Mouse (Mus musculus): ENCODE measurements around the gene Stap1. TPM values are rescaled to one million over a fixed set of nuclear protein-coding genes. Genes with fewer than 3 reads are reported as not detected.

The Stap1 gene
- polyA plus RNA-seq (2014; fragmentation: Nextera tagmentation; extraction: Ambion mirVana), result 0.10 and 0.15 TPM in 2 replicates

DNA sequence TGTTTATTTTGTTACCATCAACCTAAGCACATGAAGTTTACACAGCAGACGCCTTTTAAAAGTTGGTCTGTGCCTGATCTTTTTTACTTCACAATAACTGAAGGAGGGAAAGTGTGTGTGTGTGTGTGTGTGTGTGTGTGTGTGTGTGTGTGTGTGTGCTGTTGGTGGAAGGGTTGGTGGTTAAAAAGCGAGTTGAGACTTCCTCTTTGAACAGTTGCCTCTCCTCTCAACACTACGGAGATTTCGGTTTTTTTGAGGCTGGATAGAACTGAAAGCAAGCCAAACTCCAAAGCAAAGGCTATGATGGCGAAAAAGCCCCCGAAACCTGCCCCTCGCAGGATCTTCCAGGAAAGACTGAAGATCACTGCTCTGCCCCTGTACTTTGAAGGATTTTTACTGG lies at the start of gene Stap1:
Gene Stap1, plus strand, starts transcription at position 209 of the 400 bp plus-strand sequence.
- Histone ChIP-seq H3K36me3 (ENCODE audit: control insufficient read depth, insufficient read depth, low read length) (no peaks in the 10 kb centered on the region), H3K9me3 (ENCODE audit: control insufficient read depth, low read length) (no peaks in the 10 kb centered on the region), H3K4me1 (ENCODE audit: control insufficient read depth, insufficient read depth, low read length) (no peaks in the 10 kb centered on the region), H3K9ac (ENCODE audit: low read length) (no peak within 1 kb of the TSS), H3K27me3 (ENCODE audit: control insufficient read depth, insufficient read depth, low read length) (no peaks in the 10 kb centered on the region), H3K4me2 (no peak within 1 kb of the TSS), H3K27ac (ENCODE audit: low read depth, low read length) (no peak within 1 kb of the TSS), H3K4me3 (ENCODE audit: low read depth, low read length) (no peak within 1 kb of the TSS)
- ATAC-seq (ENCODE audit: low FRiP score) (no peak), DNase-seq (ENCODE audit: low spot score, missing footprints) (no peak)
- WGBS, result 83% methylated on average over 7 of the region's 7 CpGs

DNA sequence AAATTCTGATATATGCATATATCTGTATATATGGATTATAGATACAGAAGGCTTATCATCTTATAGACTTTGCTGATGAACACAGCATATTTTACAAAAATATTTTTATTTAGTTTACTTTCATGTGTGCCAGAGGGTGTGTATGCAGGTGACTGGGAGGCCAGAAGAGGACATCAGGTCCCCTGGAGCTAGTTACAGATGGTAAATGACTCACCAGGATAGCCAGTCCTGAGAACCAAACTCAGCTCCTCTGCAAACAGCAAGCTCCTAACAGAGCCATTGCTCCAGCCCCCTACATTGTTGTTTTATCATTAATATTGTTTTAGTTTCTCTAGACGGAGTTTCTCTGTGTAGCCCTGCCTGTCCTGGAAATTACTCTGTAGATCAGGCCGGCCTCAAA lies 41.7 kb upstream of the Stap1 start:
- WGBS, result 85% methylated on average over 2 of the region's 2 CpGs

DNA sequence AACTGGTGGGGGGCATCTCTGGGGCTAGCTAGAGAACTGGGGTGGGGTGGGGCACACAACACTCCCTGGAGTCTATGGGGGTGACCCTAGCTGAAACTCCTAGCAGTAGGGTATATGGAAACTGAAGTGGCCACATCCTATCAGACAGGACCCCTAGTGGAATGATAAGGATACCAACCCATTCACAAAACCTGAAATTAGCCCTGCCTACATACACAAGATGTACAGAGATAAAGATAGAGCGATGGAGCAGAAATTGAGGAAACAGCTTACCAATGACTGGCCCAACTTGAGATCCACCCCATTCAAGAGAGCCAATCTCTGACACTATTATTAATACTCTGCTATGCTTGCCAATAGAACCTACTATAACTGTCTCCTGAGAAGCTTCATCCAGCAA lies 8.0 kb upstream of the Stap1 start:
- WGBS, result 100% methylated on average over 1 of the region's 1 CpGs

More for the DNA sequence above, 41.7 kb upstream of the Stap1 start:
- ATAC-seq (ENCODE audit: low FRiP score) (no peak), DNase-seq (ENCODE audit: low spot score, missing footprints) (no peak)
- peaks cover 3% of the 10 kb centered on the region; the same call in 1 of the 2 replicates for H3K36me3 ChIP-seq (ENCODE audit: control insufficient read depth, insufficient read depth, low read length)
- H3K9ac ChIP-seq (ENCODE audit: low read length), result no peak overlapping the region
- no peaks in the 10 kb centered on the region for H3K9me3 ChIP-seq (ENCODE audit: control insufficient read depth, low read length)
- H3K4me1 ChIP-seq (ENCODE audit: control insufficient read depth, insufficient read depth, low read length), result no peaks in the 10 kb centered on the region
- H3K4me2 ChIP-seq, result no peak overlapping the region
- H3K27ac ChIP-seq (ENCODE audit: low read depth, low read length), result no peak overlapping the region
- H3K27me3 ChIP-seq (ENCODE audit: control insufficient read depth, insufficient read depth, low read length), result no peaks in the 10 kb centered on the region
- H3K4me3 ChIP-seq (ENCODE audit: low read depth, low read length), result no peak overlapping the region

DNA sequence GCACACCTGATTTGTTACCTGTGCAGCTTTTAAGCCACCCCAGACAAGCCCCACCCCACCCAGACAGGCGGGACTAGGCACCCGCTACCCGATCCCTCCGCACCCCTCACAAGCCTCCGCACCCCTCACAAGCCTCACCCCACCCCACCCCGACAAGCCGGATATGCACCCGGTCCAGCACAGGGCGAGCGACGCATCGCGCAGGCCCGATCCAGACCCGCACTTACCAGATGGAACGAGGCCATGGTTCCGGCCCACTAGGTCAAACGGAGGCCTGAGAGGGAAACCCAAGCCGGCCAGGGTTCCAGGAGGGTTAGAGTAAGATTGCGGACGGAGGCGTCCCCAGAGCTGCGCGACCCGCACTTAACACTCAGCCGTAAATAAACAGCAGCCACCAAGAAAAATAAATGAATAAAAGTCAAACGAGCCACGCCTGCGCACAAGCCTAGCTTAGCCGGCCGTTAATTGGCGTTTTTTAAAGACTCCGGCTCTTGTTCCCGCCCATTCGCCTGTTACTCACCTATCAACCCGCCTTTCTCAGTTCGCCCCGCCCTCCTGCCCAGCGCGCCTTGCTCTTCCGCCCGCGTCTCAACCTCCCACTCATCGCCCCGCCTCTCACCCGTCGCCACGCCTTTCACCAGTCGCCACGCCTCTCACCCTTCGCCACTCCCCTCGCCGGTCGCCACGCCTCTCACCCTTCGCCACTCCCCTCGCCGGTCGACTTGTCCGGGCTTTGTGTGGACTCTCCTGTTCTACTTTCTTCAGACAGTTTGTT lies 6.3 kb upstream of the Stap1 start, which contains the start of gene Cenpc1:
Gene Cenpc1, minus strand, starts transcription at position 483 of the 775 bp plus-strand sequence.
- DNase-seq (ENCODE audit: low spot score, missing footprints) (peak; percentile 99), ATAC-seq (ENCODE audit: low FRiP score) (peak; percentile 96)
- H3K4me2 ChIP-seq, result peak within 1 kb of the TSS; percentile 49
- H3K9me3 ChIP-seq (ENCODE audit: control insufficient read depth, low read length), result no peaks in the 10 kb centered on the region
- H3K36me3 ChIP-seq (ENCODE audit: control insufficient read depth, insufficient read depth, low read length), result no peaks in the 10 kb centered on the region
- WGBS, result under 1% methylated on average over 60 of the region's 60 CpGs
- H3K27me3 ChIP-seq (ENCODE audit: control insufficient read depth, insufficient read depth, low read length), result no peaks in the 10 kb centered on the region
- H3K27ac ChIP-seq (ENCODE audit: low read depth, low read length), result peak within 1 kb of the TSS; percentile 65
- peaks cover 6% of the 10 kb centered on the region; the same call in 1 of the 2 replicates for H3K4me1 ChIP-seq (ENCODE audit: control insufficient read depth, insufficient read depth, low read length)
- H3K4me3 ChIP-seq (ENCODE audit: low read depth, low read length), result peak within 1 kb of the TSS; percentile 77
- H3K9ac ChIP-seq (ENCODE audit: low read length), result peak within 1 kb of the TSS; percentile 75

More for the DNA sequence above, 8.0 kb upstream of the Stap1 start:
- no peaks in the 10 kb centered on the region for H3K36me3 ChIP-seq (ENCODE audit: control insufficient read depth, insufficient read depth, low read length)
- no peak overlapping the region; the same call in 1 of the 2 replicates for H3K4me2 ChIP-seq
- H3K27ac ChIP-seq (ENCODE audit: low read depth, low read length), result no peak overlapping the region
- H3K27me3 ChIP-seq (ENCODE audit: control insufficient read depth, insufficient read depth, low read length), result no peaks in the 10 kb centered on the region
- no peaks in the 10 kb centered on the region for H3K9me3 ChIP-seq (ENCODE audit: control insufficient read depth, low read length)
- no peak for DNase-seq (ENCODE audit: low spot score, missing footprints)
- no peak overlapping the region; the same call in 1 of the 2 replicates for H3K4me3 ChIP-seq (ENCODE audit: low read depth, low read length)
- H3K4me1 ChIP-seq (ENCODE audit: control insufficient read depth, insufficient read depth, low read length), result peaks cover 6% of the 10 kb centered on the region; the same call in 1 of the 2 replicates
- ATAC-seq (ENCODE audit: low FRiP score), result no peak
- no peak overlapping the region for H3K9ac ChIP-seq (ENCODE audit: low read length)

DNA sequence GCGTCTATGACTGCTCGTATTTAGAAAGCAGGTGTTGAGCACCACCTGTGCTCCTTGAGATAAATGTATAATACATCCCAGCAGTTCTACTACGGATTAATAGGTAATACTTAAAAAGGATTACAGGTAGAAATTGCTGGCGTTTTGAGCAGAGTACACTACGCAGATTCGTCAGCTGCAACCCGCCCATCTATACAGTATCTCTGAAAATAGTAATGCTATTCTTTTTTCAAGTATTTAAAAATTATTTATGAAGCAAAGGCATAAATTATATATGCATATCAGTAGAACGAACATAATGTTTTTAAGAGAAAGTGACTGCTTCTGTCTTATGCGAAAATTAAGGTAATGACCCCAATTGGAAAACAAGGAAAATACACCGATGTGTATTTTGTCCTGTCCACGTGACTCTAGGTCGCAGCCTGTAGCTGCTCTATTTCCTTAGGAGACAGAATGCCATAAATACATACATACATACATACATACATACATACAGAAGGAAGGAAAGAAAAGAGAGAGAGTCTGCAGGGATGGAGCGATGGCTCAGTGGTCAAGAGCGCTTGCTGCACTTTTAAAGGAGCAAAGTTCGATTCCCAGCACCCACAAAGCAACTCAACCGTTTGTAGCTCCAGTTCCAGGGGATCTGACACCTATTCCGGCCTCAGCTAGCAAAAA lies 5.5 kb upstream of the Stap1 start:
- Histone ChIP-seq H3K9ac (ENCODE audit: low read length) (peak overlapping the region; percentile 42), H3K4me1 (ENCODE audit: control insufficient read depth, insufficient read depth, low read length) (peaks cover 6% of the 10 kb centered on the region; the same call in 1 of the 2 replicates), H3K27me3 (ENCODE audit: control insufficient read depth, insufficient read depth, low read length) (no peaks in the 10 kb centered on the region), H3K4me2 (peak overlapping the region; percentile 49), H3K27ac (ENCODE audit: low read depth, low read length) (peak overlapping the region; percentile 30; the same call in 1 of the 2 replicates), H3K36me3 (ENCODE audit: control insufficient read depth, insufficient read depth, low read length) (no peaks in the 10 kb centered on the region), H3K4me3 (ENCODE audit: low read depth, low read length) (peak overlapping the region; percentile 77), H3K9me3 (ENCODE audit: control insufficient read depth, low read length) (no peaks in the 10 kb centered on the region)
- DNase-seq (ENCODE audit: low spot score, missing footprints) (no peak), ATAC-seq (ENCODE audit: low FRiP score) (peak; percentile 75)
- WGBS, result 1% methylated on average over 17 of the region's 17 CpGs

DNA sequence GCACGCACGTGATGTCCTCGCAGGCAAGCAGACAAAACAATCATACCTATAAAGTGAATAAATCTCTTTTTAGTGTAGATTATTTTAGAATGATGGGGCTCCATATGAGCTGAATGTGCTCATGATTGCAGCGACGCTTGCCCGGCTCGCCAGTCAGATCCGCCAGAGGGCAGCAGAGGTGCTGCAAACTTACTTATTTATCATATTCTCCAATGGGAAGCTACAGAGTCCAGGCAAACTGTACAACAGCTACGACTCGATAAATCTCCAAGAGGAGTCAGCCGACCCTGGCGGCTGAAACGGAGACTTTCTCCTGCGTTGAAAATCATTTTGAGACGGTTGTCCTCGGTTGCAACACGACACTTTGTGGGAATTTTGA lies 5.0 kb upstream of the Stap1 start:
- H3K9ac ChIP-seq (ENCODE audit: low read length), result peak overlapping the region; percentile 42
- 3% methylated on average over 17 of the region's 17 CpGs for WGBS
- H3K27ac ChIP-seq (ENCODE audit: low read depth, low read length), result no peak overlapping the region

DNA sequence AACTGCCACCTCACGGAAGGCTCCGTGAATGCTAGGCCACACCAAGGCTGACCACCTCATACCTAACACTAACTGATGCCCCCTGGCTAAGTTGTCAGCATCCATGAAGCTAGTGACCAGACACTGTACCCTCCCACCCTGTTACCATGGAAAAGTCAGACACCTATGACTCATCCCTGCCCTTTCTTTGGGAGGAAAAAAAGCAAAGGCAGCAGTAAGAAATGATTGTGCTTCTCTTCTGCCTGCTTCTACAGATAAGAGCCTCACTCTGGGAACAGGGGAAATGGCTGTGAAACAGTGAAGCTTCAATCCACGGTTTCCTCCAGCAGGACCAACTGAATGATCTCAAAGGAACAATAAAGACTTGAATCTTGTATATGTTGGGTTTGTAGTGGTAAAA lies 3.1 kb upstream of the Stap1 start:
- no peaks in the 10 kb centered on the region for H3K27me3 ChIP-seq (ENCODE audit: control insufficient read depth, insufficient read depth, low read length)
- H3K4me1 ChIP-seq (ENCODE audit: control insufficient read depth, insufficient read depth, low read length), result peaks cover 4% of the 10 kb centered on the region; the same call in 1 of the 2 replicates
- H3K9ac ChIP-seq (ENCODE audit: low read length), result no peak overlapping the region
- WGBS, result 87% methylated on average over 3 of the region's 3 CpGs
- H3K4me2 ChIP-seq, result no peak overlapping the region
- H3K27ac ChIP-seq (ENCODE audit: low read depth, low read length), result no peak overlapping the region
- DNase-seq (ENCODE audit: low spot score, missing footprints), result no peak
- no peaks in the 10 kb centered on the region for H3K36me3 ChIP-seq (ENCODE audit: control insufficient read depth, insufficient read depth, low read length)
- H3K4me3 ChIP-seq (ENCODE audit: low read depth, low read length), result no peak overlapping the region
- no peak for ATAC-seq (ENCODE audit: low FRiP score)
- no peaks in the 10 kb centered on the region for H3K9me3 ChIP-seq (ENCODE audit: control insufficient read depth, low read length)

More for the DNA sequence above, 5.0 kb upstream of the Stap1 start:
- ATAC-seq (ENCODE audit: low FRiP score), result peak; percentile 43
- H3K4me3 ChIP-seq (ENCODE audit: low read depth, low read length), result peak overlapping the region; percentile 77
- H3K4me1 ChIP-seq (ENCODE audit: control insufficient read depth, insufficient read depth, low read length), result peaks cover 6% of the 10 kb centered on the region; the same call in 1 of the 2 replicates
- no peaks in the 10 kb centered on the region for H3K27me3 ChIP-seq (ENCODE audit: control insufficient read depth, insufficient read depth, low read length)
- no peaks in the 10 kb centered on the region for H3K36me3 ChIP-seq (ENCODE audit: control insufficient read depth, insufficient read depth, low read length)
- DNase-seq (ENCODE audit: low spot score, missing footprints), result peak; percentile 99
- peak overlapping the region; percentile 49 for H3K4me2 ChIP-seq
- H3K9me3 ChIP-seq (ENCODE audit: control insufficient read depth, low read length), result no peaks in the 10 kb centered on the region

DNA sequence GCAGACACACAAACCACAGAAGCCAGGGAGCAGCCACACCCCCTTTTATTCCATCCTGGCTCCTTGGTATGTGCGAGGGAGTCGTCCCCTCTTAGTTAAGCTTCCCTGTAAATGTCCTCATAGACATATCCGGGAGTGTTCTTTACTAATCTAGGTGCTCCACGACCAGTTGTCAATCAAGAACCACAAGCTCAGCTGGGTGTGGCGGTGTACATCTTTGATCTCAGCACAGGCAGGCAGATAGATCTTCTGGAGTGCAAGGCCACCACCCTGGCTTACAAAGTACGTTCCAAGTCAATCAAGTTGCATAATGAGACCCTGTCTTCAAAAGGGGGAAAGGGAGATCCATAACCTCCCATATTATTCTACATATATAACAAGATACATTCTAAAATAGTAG lies 2.4 kb upstream of the Stap1 start:
- H3K9me3 ChIP-seq (ENCODE audit: control insufficient read depth, low read length), result no peaks in the 10 kb centered on the region
- H3K27me3 ChIP-seq (ENCODE audit: control insufficient read depth, insufficient read depth, low read length), result no peaks in the 10 kb centered on the region
- H3K27ac ChIP-seq (ENCODE audit: low read depth, low read length), result no peak overlapping the region
- WGBS, result 80% methylated on average over 6 of the region's 6 CpGs
- H3K4me2 ChIP-seq, result no peak overlapping the region
- ATAC-seq (ENCODE audit: low FRiP score) (no peak), DNase-seq (ENCODE audit: low spot score, missing footprints) (no peak)
- H3K9ac ChIP-seq (ENCODE audit: low read length), result no peak overlapping the region
- H3K36me3 ChIP-seq (ENCODE audit: control insufficient read depth, insufficient read depth, low read length), result no peaks in the 10 kb centered on the region
- H3K4me3 ChIP-seq (ENCODE audit: low read depth, low read length), result no peak overlapping the region
- H3K4me1 ChIP-seq (ENCODE audit: control insufficient read depth, insufficient read depth, low read length), result no peaks in the 10 kb centered on the region
